Mouse (Mus musculus) embryonic facial prominence, embryonic 10.5 days (tissue): ENCODE data around the gene Arpc5. TPM values are rescaled to one million over a fixed set of nuclear protein-coding genes. Genes with fewer than 3 reads are reported as not detected.

Source experiments
- DNase-seq: peaks from one replicate; pipeline ENCODE4 v3.0.0-alpha.2; 2017; ENCODE audit warnings: low spot score
- H3K27ac ChIP-seq: fragments of 300-500 bp; sonication (generic); replicated peaks from 2 replicates; pipeline ENCODE4 v1.5.1; 2016; ENCODE audit warnings: mild to moderate bottlenecking
- H3K27me3 ChIP-seq: fragments of 300-500 bp; sonication (generic); replicated peaks from 2 replicates; pipeline ENCODE4 v1.6.1; 2016; ENCODE audit warnings: low read depth, mild to moderate bottlenecking; ENCODE audit not compliant: poor library complexity, severe bottlenecking
- H3K36me3 ChIP-seq: fragments of 300-500 bp; sonication (generic); replicated peaks from 2 replicates; pipeline ENCODE4 v1.6.1; 2016; ENCODE audit warnings: mild to moderate bottlenecking, moderate library complexity
- H3K4me1 ChIP-seq: fragments of 300-500 bp; sonication (generic); 2 replicates; pipeline ENCODE4 v1.6.1; 2016
- H3K4me3 ChIP-seq: fragments of 300-500 bp; sonication (generic); 2 replicates; pipeline ENCODE4 v1.5.1; 2016; ENCODE audit warnings: mild to moderate bottlenecking, moderate library complexity
- H3K9me3 ChIP-seq: fragments of 300-500 bp; sonication (generic); 2 replicates; pipeline ENCODE4 v1.6.1; 2016; ENCODE audit warnings: mild to moderate bottlenecking
- WGBS: fragments of 180-500 bp; shearing (Covaris S2); methylation state at CpG from one replicate; pipeline ENCODE4 v1.1.7; 2016; 5-methylcytosine and 5-hydroxymethylcytosine counted together
- polyA plus RNA-seq: library from polyadenylated mRNA; unstranded; fragments of >200 nt; fragmentation: Nextera tagmentation; extraction: Ambion mirVana; gene quantifications from 2 replicates; pipeline ENCODE4 v1.2.1, GENCODE M21; 2016

Arpc5 gene
- polyA plus RNA-seq: 198 and 199 TPM in 2 replicates

DNA sequence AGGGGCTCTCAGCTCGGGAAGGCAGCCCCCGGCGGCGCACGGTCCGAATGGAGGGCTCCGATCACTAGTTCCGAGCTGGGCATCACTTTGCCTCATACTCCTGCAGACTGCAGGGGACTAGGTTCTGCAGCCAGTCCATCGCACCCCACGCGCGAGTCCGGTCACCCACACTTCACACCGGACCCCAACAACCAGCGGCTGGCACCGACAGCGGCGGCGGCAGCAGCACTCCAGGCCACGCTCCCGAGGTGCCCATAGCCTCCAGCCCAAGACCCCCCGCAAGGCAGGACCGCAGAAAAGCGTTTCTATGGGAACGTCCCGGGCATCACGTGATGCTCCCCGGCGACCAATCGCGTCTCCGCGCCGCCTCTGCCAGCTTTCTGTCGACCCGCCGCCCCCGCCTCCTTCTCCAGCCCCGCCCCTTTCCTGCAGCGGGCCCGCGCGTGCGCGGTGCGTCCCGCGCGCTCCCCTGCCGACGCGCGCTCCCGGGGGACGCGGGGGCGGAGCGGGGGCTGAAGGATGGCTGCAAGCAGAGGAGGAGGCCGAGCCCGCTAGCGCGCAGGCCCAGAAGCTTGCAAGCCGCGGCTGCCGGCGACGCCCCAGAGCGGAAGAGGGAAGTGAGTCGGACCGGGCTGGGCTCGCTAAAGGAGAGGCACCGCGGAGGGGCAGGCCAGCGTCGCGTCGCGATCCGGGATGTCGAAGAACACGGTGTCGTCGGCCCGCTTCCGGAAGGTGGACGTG lies at the start of gene Arpc5, which contains the start of gene Rgl1:
TSS of gene Arpc5 (plus strand) at position 511 of the 741 bp plus-strand sequence.
TSS of gene Rgl1 (minus strand) at position 320 of the 741 bp plus-strand sequence.
- peak; percentile 99 for DNase-seq
- H3K4me3 ChIP-seq: peak within 1 kb of the TSS; percentile 93

DNA sequence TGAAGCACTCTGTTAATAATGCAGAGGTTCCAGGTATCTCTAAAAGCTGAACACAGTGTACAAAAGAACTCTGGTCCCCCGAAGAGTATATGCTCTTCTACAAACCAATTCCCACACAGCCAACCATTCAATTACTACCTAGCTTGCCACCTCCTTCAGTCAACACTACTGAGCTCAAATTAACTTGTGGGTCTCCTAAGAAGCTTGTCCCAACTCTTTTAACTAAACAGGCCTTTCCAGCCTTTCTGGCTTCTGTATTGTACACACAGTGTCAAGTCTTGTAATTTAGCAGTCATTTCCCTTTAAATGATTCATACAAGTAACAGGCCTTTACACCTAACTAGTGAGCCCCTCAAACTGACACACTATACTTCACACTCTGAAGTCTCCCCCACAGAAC lies 49.0 kb upstream of the Arpc5 start:
- Histone ChIP-seq H3K9me3 (no peaks in the 10 kb centered on the region), H3K4me1 (peaks cover 18% of the 10 kb centered on the region), H3K27ac (peak overlapping the region; percentile 26; the same call in 1 of the 2 replicates), H3K27me3 (no peaks in the 10 kb centered on the region), H3K4me3 (no peak overlapping the region), H3K36me3 (no peaks in the 10 kb centered on the region)
- no peak for DNase-seq
- WGBS: 80% methylated on average over 1 of the region's 1 CpGs

More for the DNA sequence above, at the start of gene Arpc5, which contains the start of gene Rgl1:
- Histone ChIP-seq H3K27ac (peak within 1 kb of the TSS; percentile 90), H3K9me3 (no peaks in the 10 kb centered on the region), H3K36me3 (peaks cover 23% of the 10 kb centered on the region), H3K27me3 (peaks cover 21% of the 10 kb centered on the region), H3K4me1 (peaks cover 12% of the 10 kb centered on the region)
- WGBS: under 1% methylated on average over 84 of the region's 86 CpGs

DNA sequence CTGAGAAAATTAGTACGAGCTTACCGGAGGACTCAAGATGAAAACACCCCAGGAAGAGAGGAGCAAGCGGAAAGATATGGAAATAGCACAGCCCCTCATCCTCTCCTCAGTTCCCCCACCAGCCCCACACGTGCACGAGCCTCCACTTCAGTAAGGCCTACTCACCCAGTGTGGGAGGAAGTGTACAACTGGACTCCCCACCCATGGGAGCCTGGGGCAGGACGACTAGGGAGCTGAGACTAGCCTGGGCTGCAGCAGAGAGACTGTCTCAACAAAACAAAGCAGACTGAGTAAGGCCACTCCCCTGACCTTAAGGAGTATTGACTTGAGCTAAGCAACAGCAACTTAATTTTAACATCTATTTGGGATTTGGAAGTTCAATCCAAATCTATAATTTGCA lies 48.1 kb upstream of the Arpc5 start:
- Histone ChIP-seq H3K36me3 (no peaks in the 10 kb centered on the region), H3K27ac (no peak overlapping the region; the same call in 1 of the 2 replicates), H3K9me3 (no peaks in the 10 kb centered on the region), H3K4me3 (no peak overlapping the region), H3K4me1 (peaks cover 18% of the 10 kb centered on the region), H3K27me3 (no peaks in the 10 kb centered on the region)
- DNase-seq: no peak
- WGBS: 64% methylated on average over 6 of the region's 6 CpGs

DNA sequence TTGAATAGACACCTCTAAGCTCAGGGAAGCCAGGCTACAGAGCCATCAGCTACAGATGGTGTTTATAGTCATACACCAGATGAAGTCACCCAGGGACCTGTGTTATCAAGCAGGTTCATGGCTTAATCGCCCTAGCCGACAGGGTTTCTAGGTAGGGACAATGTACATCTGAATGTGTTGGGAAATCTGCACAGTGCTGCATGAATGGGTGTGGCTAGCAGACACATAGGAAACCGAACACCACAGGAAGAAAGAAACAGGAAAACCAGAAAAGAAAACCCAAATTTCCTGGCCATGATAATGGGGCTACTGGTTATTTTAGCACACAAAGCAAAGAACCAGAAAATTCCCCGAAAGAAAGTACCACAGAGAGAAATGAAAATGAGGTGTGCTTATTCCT lies 45.4 kb upstream of the Arpc5 start:
- Histone ChIP-seq H3K4me3 (no peak overlapping the region), H3K27me3 (no peaks in the 10 kb centered on the region), H3K4me1 (peaks cover 10% of the 10 kb centered on the region), H3K9me3 (no peaks in the 10 kb centered on the region), H3K27ac (no peak overlapping the region), H3K36me3 (no peaks in the 10 kb centered on the region)
- DNase-seq: no peak
- 85% methylated on average over 4 of the region's 4 CpGs for WGBS

DNA sequence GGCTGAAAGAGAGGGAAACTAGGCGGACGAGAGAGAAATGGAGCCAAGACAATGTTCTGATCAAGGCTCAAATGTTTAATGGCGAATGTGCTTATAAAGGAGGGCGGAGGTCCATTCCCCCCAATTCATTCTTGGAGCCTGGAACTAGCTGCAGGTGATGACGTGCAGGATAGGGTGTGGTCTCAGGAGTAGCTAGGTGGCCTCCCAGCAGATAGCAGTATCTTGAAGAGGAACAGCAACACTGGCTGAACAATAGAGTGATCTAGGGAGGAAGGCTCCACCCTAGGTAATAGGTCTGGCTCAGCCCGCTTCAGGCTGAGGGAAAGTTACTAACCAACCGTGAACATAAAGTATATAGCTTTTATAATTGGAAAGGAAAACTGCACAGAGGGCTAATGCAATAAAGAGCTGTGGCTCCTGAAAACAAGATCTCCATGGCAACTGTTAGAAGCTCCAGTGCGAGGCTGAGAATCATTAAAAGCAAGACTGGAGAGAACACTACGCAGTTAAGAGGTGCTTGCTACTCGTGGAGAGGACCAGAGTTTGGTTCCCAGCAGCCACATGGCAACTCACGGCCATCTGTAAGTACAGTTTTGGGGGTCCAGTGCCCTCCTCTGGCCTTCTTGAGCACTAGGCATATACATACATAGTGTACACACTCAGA lies 44.7 kb upstream of the Arpc5 start:
- H3K27ac ChIP-seq: no peak overlapping the region
- no peak for DNase-seq

DNA sequence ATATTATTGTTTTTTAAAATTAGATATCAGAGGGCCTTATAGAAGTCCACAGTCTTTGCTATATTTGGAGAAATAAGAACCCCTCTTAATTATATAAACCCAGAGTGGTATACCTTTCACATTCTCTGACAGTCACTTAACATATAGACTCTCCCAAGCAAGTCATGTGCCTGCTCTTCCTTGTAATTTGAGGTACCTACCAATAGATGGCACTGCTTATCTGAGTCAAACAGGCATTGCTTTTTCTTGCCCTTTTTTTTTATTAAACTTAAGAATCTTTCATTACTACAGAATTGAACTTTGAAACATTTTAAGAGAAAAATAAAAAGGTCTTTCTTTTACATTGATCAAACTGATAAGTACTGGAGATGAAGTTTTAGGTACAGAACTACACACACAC lies 42.1 kb upstream of the Arpc5 start:
- Histone ChIP-seq H3K36me3 (no peaks in the 10 kb centered on the region), H3K4me1 (0 out of 2 replicates have a peak, but pooled peaks cover 3% of the 10 kb centered on the region), H3K9me3 (no peaks in the 10 kb centered on the region), H3K27me3 (no peaks in the 10 kb centered on the region), H3K4me3 (no peak overlapping the region), H3K27ac (no peak overlapping the region)
- no peak for DNase-seq

More for the DNA sequence above, 44.7 kb upstream of the Arpc5 start:
- peaks cover 11% of the 10 kb centered on the region for H3K4me1 ChIP-seq
- WGBS: 89% methylated on average over 11 of the region's 11 CpGs
- no peaks in the 10 kb centered on the region for H3K36me3 ChIP-seq
- H3K27me3 ChIP-seq: no peaks in the 10 kb centered on the region
- no peaks in the 10 kb centered on the region for H3K9me3 ChIP-seq
- no peak overlapping the region for H3K4me3 ChIP-seq

DNA sequence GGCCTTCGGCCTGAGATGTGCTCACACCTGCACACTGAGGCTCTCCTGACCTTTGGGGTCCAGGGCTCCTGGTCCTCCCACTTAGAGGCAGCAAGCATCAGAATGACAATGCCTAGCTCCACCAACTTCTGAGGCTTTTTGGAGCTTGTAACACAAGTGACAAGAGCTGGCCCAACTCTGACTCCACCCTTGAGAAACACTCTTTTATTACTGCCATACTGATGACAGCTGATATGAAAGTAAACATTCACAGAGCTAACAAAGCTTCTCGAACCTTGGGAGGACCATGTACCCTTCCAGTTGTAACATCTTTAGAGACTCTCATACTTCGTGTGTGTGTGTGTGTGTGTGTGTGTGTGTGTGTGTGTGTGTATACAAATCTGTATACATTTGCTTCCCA lies 40.2 kb upstream of the Arpc5 start:
- no peak for DNase-seq
- H3K9me3 ChIP-seq: no peaks in the 10 kb centered on the region
- no peaks in the 10 kb centered on the region for H3K36me3 ChIP-seq
- no peak overlapping the region for H3K27ac ChIP-seq
- H3K4me3 ChIP-seq: no peak overlapping the region
- no peaks in the 10 kb centered on the region for H3K27me3 ChIP-seq
- WGBS: 80% methylated on average over 3 of the region's 3 CpGs
- 0 out of 2 replicates have a peak, but pooled peaks cover 3% of the 10 kb centered on the region for H3K4me1 ChIP-seq

DNA sequence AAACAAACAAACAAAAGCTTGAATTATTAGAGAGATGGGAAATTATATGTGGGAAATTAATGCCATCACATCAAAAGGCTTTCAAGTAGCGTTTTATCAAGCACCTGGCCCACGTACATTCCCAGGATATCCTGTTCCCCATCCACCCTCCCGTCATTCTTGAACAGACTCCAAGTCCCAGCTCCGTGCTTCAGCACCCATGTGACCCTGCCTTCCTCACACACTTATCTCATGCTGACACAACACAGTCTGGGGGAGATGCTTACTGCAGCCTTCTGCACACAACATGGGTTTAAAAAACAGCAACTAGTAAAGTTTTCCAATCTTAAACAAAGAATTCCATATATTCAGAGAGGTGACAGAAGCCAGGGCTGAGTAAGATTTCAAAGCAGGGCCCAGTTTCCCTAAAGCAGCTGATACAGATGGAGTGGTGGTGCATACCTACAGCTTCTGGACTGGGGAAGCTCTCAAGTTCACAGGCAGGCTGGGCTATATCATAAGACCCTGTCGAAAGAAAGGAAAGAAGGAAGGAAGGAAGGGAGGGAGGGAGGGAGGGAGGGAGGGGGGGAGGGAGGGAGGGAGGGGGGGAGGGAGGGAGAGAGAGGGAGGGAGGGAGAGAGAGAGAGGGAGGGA lies 38.6 kb upstream of the Arpc5 start:
- no peaks in the 10 kb centered on the region for H3K27me3 ChIP-seq
- H3K4me3 ChIP-seq: no peak overlapping the region
- 0 out of 2 replicates have a peak, but pooled peaks cover 3% of the 10 kb centered on the region for H3K4me1 ChIP-seq
- WGBS: 69% methylated on average over 5 of the region's 5 CpGs
- no peak overlapping the region for H3K27ac ChIP-seq
- no peaks in the 10 kb centered on the region for H3K9me3 ChIP-seq
- DNase-seq: no peak
- no peaks in the 10 kb centered on the region for H3K36me3 ChIP-seq

DNA sequence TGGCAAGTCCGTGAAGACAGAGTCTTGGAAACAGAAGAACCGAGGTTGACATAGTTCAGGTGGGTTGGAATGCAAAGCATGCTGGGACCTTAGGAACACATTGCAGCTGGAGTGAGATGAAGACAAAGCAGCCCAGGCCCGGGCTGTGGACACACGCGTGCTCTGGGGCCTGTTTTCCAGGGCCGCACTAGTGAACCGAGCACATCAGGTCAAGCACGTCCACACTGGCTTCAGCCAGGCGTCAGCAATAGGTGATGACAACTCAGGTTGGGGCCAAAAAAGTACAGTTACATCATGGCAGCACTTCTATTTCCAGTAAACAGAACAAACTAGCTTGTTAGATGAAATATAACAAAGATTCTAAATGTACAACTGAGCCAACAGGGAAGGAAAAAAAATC lies 27.5 kb upstream of the Arpc5 start:
- 87% methylated on average over 9 of the region's 9 CpGs for WGBS

DNA sequence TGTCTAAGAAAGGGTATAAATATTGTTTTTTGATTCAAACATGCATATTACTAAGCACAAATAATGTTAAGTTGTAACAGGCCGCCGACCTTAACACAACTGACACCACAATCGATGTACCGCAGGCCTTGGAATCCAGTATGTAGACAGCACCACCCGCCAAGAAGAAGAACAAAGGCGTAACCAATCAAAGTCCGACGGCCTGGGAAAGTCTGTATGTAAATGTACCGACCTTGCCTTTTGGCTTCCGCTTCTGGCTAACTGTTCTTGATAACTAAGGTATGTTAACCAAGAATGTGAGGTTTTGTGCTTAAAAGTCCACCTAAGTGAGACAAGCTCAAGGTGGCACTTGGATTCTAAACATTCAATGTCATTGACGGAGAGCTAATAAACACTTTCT lies 27.0 kb upstream of the Arpc5 start:
- Histone ChIP-seq H3K27ac (no peak overlapping the region), H3K27me3 (no peaks in the 10 kb centered on the region), H3K36me3 (no peaks in the 10 kb centered on the region), H3K4me1 (peaks cover 13% of the 10 kb centered on the region; the same call in 1 of the 2 replicates), H3K4me3 (no peak overlapping the region), H3K9me3 (no peaks in the 10 kb centered on the region)
- no peak for DNase-seq
- 91% methylated on average over 11 of the region's 11 CpGs for WGBS

More for the DNA sequence above, 27.5 kb upstream of the Arpc5 start:
- no peak for DNase-seq
- Histone ChIP-seq H3K4me3 (no peak overlapping the region), H3K27me3 (no peaks in the 10 kb centered on the region), H3K27ac (no peak overlapping the region), H3K9me3 (no peaks in the 10 kb centered on the region), H3K36me3 (no peaks in the 10 kb centered on the region), H3K4me1 (peaks cover 13% of the 10 kb centered on the region; the same call in 1 of the 2 replicates)

DNA sequence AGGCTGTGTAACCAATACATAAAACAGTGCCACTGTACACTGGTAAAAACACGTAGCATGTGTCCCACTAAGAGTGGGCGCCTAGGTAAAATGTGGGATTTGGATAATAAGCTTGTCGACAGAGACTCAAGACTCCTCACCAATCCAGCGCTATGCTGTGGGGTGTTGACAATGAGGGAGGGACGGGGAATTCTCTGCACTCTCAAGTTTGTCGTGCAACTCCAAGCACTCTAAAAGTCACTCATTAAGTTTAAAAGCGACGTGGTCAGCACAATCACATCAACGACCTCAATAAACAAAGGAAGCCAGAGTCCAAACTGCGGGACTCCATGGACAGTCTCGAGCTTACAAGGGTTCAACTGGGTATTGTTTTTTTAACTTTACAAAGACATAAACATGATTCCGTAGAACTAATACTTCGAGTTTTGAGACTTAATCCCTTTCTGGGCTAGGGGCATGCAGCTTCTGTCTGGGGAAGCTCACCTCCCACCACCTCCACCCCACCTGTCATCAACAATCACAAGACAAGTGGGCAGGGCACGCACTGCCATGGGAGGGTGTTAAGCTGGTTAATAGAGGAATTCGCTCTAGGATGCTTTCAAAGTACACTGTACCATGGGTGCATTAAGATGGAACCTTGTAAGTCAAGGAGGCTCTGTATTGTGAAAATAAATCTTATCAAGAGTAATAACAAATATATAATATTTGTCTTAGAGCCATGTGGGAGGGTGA lies 23.1 kb upstream of the Arpc5 start:
- Histone ChIP-seq H3K4me1 (peaks cover 8% of the 10 kb centered on the region), H3K27me3 (no peaks in the 10 kb centered on the region), H3K36me3 (no peaks in the 10 kb centered on the region), H3K27ac (no peak overlapping the region), H3K9me3 (no peaks in the 10 kb centered on the region), H3K4me3 (no peak overlapping the region)
- WGBS: 66% methylated on average over 15 of the region's 15 CpGs
- no peak for DNase-seq

DNA sequence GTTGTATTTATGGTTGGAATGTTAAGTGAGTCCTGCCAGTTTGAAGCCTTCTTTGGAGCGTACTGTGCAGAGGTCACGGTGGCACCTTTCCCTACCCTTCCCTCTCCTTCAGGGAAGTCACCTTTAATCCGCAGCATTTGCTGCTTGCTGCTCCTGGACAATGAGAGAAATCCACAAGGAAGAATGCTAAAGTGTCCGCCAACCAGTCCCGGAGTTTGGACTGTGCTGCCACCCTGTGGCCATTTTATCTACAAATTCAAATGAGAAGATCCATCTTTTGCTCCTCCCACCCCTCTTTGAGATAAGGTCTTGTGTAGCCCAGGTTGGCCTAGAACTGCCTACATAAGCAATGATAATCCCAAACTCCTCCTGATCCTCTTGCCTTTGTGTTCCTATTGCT lies 19.9 kb upstream of the Arpc5 start:
- Histone ChIP-seq H3K36me3 (no peaks in the 10 kb centered on the region), H3K27ac (no peak overlapping the region), H3K4me1 (peaks cover 2% of the 10 kb centered on the region; the same call in 1 of the 2 replicates), H3K4me3 (no peak overlapping the region), H3K9me3 (no peaks in the 10 kb centered on the region), H3K27me3 (no peaks in the 10 kb centered on the region)
- 4% methylated on average over 5 of the region's 5 CpGs for WGBS
- DNase-seq: peak; percentile 80
